Mouse (Mus musculus): ENCODE measurements around the gene Olfr1368.

Gene Olfr1368

DNA sequence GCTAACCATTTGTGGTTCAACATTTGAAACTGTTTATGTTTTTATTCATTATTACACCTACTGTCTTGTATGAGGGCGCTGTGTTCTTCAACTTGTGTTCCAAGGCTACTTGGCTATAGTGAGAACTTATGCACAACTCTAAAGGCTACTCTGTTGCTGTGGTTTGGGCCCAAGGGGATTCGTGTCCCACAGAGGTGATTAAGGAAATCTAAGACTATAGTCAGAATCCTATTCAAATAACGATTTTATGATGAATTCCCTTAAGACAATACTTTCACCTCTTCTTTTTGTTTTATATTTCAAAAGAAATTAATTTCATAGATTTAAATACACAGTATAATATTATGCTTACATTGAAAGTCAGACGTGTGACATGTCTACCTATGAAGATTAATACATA lies at the start of gene Olfr1368:
TSS of gene Olfr1368 (minus strand) at position 101 of the 400 bp plus-strand sequence.
- DNase-seq = no peak

GRCm38 (mm10) chr13:21185521-21185920 lies 39.9 kb upstream of the Olfr1368 start:
- DNase-seq = no peak

- no peak for DNase-seq
Observed at GRCm38 (mm10) chr13:21183661-21184060, 38.0 kb upstream of the Olfr1368 start.

DNA sequence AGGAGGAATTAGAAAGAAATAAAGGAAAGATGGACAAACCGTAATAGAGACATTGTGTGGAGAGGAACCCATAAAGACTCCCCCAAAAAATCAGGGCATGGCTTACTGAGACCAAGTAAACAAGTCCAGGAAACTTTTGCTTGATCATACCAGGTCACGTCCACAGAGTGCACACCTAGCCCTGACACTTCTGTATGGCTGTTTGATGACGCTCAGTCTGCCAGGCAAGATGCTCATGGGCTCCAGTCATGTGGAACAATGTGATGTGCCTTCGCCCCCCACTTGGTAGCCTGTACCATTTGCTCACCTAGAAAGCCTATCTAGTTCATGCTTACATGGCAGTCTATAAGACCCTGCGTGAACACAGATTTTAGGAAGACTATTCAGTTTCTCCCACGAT lies 37.4 kb upstream of the Olfr1368 start:
- no peak for DNase-seq

- DNase-seq = no peak
Observed at GRCm38 (mm10) chr13:21181996-21182395, 36.3 kb upstream of the Olfr1368 start.

DNA sequence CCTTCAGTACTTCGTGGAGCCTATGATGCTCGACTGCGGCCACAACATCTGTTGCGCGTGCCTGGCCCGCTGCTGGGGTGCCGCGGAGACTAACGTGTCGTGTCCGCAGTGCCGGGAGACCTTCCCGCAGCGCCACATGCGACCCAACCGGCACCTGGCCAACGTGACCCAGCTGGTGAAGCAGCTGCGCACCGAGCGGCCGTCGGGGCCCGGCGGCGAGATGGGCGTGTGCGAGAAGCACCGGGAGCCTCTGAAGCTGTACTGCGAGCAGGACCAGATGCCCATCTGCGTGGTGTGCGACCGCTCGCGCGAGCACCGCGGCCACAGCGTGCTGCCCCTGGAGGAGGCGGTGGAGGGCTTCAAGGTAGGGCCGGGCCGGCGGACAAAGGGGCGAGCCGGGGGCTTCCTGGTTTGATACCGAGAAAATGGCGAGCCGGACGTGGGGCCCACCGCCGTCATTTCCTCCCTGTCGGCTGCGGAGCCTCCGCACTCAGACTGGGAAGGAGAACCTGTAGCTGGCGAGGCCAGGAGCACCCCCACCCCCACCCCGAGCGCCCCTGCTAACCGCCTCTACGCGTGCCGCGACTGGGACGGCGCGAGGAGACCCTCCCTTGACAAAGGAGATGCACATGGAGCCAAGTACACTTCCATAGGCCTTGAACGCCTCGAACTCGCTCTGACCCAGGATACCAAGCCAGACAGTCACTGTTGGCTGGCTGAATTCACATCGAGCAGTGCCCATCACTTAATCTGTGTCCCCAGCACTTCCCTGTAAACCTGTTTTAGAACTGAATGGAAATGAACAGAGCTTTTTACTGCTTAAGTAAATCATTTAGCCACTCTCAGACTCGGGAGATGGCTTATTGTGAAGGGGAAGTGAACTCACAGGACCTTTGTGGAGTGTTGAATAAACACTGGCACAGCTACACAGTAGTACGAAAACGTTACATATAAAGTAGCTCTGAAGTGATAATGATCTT lies 35.2 kb upstream of the Olfr1368 start:
- DNase-seq = peak; percentile 75 to 76

DNA sequence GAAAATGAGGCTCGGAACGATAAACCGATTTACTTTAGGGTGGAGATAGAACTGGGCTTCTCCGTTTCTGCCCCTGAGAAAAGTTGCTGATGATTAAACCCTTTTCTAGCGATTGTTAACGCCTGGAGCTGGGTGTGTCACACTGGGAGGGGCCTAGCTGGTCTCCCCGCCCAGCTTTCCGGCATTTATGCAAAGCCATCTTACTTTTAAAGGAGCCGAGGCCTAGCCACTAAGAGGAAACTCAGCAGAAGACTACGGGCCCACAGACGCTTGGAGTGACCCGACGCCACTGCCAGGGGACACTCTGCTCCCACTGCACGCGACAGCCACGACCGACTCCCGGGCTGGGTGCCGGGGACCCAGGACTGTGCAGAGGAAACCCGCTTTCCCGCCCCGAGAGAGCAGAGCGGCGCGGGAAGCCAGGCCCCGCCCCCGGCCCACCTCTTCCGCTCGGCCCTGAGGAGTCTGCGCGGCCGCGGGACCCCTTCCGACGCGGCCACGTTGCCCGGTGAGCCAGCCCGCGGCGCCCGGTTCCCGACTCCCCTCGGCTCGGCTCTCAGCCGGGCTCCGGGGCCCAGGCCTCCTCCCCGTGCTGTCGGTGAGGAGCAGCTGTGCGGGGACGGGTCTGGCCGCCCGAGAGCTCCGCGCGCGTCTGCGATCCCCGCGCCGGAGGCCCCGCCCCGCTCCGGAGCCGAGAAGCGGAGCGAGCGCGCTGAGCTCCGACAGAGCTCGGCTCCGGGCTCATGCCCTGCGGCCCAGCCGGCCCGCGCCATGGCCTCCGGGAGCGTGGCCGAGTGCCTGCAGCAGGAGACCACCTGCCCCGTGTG lies 34.3 kb upstream of the Olfr1368 start:
- DNase-seq = peak; percentile 90 to 91

- no peak for DNase-seq
Observed at GRCm38 (mm10) chr13:21179367-21179723, 33.7 kb upstream of the Olfr1368 start, which contains the start of gene Trim27. TSS of gene Trim27 (plus strand) at chr13:21179445.

DNA sequence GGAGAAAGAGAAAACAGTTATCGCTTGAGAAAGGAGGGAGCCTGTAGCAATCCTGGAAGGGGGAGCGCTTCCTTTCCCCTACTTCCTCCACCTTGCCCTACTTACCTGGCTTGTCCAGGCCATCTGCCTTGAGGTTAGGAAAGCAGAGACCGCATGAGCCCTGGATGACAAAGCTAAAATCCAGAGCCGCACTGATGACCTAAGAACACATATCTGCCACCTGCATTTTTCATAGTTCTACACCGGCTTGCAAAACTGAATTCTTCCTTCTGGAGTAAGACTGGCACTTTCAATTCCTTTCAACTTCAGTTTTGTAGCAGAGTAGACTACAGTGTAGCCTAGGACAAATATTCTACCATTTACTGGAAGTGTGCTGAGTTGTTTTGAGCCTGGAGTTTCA lies 32.7 kb upstream of the Olfr1368 start:
- DNase-seq = no peak

DNA sequence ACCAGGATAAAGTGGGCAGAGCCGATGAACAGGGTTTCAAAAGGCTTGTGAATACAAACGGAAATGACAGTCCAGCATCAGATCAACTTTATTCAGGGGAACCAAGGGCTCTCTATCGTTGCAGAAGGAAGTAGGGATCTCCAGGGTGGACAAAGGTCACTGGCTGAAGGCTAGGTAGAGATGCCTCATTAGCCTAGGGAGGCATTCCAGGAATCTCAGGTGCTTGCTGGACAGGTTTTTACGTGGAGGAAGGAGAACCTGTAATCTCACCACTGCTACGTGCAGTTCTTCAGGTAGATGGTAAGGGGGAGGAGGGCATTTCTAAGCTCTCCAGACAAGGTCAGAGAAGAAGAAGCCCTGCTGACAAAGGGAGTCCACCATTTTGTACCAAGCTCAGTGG lies 32.0 kb upstream of the Olfr1368 start:
- no peak for DNase-seq

GRCm38 (mm10) chr13:21176733-21177132 lies 31.1 kb upstream of the Olfr1368 start:
- no peak for DNase-seq

DNA sequence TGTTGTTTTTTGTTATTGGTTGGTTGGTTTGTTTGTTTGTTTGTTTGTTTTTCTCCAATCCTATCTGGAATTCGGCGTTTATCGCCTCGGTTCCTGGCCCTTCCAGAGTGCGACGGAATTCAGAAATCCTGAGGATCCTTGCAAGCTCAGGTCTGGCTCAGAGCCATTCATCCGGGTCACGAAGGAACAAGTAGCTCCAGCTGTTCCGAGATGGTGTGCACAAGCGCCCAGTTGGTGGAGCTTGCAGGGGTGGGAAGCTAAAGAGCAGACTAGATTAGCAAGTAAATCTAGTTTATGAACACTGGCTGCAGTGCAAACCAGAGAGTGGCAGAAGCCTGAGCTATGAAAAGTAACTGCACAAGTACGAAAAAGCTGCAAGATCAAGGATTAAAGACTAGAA lies 27.4 kb upstream of the Olfr1368 start:
- peak; percentile 89 to 90 for DNase-seq

- peak; percentile 37 to 63 for DNase-seq
Observed at GRCm38 (mm10) chr13:21172241-21173027, 26.8 kb upstream of the Olfr1368 start.

DNA sequence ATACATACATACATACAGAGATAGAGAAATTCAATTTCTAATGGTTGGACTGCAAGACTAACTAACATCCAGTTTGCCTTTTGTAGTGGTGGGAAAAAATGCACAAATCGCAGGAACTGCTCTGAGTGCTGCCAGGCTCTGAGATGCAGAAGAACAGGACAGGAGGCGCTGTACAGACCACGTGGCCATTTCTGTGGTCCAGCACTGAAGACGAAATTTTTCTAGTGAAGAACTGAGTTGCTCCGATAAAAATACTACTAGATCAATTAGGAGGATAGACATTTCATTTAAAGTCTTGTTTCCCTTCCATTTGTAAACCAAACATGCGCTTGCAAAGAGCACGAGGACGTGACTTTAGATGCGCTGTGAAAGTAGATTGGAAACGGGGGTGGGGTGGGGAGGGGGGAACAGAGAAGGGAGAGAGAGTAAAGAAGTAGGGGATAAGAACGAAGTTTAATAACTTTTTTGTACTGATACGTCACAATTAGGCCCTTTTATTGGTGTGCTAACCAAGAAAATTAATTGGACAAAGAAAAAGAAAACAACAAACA lies 26.0 kb upstream of the Olfr1368 start:
- no peak for DNase-seq

GRCm38 (mm10) chr13:21171156-21171530 lies 25.5 kb upstream of the Olfr1368 start:
- DNase-seq = no peak

GRCm38 (mm10) chr13:21170431-21171155 lies 24.9 kb upstream of the Olfr1368 start:
- DNase-seq = no peak

DNA sequence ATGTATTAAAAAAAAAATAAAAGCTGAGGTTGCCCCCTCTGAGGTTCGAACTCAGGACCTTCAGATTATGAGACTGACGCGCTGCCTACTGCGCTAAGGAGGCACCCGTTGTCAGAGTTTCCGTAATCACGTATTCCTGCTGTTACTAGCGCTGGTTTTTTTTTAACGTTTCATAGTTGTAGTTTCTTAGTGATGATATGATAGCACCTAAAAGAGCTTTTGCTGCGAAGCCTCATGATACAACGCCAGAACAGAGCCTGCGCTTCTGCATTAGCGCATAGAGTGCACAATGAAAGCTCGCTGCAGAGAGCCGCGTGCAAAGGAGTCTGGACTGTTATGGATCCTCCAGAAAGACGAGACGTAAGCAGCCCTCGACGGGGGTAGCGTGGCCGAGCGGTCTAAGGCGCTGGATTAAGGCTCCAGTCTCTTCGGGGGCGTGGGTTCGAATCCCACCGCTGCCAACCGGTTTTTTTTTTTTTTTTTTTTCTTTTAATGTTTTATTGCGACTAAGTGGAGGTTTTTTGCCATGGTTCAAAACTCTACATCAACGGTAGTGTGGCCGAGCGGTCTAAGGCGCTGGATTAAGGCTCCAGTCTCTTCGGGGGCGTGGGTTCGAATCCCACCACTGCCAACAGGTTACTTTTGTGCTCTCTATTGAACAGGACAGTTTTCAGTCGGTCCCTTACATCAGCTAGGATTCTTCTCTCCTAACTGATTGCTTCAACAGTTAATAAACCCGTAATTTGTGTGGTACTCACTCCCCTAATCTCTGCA lies 24.2 kb upstream of the Olfr1368 start:
- peak; percentile 81 to 85 for DNase-seq

DNA sequence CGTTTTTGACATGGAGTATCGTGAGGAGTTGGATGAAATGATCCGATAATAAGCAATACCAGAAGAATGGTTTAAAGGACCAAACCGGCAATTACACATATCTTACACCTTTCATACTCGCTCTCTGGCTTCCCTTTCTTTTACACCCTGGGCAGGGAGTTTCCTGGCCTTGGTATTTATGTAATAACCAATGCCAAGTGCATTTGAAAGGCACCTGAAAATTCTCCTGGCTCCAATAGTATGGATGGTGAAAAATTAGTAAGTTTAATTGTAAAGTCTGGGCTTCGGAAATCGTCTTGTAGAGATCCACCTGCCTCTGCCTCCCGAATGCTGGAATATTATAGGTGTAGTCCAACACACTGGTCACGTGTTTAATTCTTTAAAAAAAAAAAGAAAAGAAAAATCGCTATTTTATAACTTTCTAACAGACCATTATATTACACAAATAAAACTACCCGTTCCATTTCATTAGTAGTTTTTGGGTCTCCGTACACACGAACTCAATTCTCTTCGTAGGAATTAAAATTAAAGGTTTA lies 23.5 kb upstream of the Olfr1368 start:
- DNase-seq = no peak

- DNase-seq = peak in 1 of 2 experiments; percentile 29
Observed at GRCm38 (mm10) chr13:21168371-21169011, 22.8 kb upstream of the Olfr1368 start.

GRCm38 (mm10) chr13:21167910-21168300 lies 22.2 kb upstream of the Olfr1368 start:
- DNase-seq = peak in 1 of 2 experiments; percentile 41

Data from lung, postnatal 4 days (tissue).